Mouse (Mus musculus) testis, postnatal 10 days (tissue): ENCODE results near the gene Hist1h3g.
A peak's percentile ranks its signal among the peaks of the same experiment; 100 is the strongest.

Experiments used
- DNase-seq: peaks from one replicate; pipeline ENCODE4 v3.0.0; 2021; ENCODE audit warnings: low spot score

Hist1h3g gene

DNA sequence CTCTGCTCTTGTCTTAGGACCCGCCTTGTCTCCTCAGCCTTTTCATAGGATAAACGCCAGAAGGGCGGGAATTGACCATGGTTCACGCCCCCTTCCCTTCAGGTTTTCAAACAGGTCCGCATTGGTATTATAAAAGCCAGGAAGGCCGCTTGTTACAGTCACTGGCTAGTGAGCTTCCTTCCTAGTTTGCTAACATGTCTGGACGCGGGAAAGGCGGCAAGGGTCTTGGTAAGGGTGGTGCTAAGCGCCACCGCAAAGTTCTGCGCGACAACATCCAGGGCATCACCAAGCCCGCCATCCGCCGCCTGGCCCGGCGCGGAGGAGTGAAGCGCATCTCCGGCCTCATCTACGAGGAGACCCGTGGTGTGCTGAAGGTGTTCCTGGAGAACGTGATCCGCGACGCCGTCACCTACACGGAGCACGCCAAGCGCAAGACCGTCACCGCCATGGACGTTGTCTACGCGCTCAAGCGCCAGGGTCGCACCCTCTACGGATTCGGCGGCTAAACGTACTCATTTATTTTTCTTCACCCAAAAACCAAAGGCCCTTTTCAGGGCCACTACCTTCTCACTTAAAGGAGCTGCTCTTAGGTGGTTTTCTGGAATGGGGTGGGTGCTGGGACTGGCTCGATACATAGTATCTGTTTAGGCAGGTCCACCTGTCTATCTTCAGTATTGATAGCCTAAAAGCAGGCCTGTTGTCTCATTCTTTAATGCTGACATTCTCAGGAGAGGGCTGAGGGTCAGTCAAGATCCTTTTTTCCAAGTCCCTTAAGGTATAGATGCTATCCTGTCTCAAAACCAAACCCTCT is 46.4 kb downstream of the Hist1h3g start, which contains the start of gene Hist1h4d:
Gene Hist1h4d, plus strand, starts transcription at position 191 of the 811 bp plus-strand sequence.
- DNase-seq: peak; percentile 91

- no peak for DNase-seq
These were observed 47.2 kb downstream of the Hist1h3g start for GRCm38 (mm10) chr13:23582219-23583056.

DNA sequence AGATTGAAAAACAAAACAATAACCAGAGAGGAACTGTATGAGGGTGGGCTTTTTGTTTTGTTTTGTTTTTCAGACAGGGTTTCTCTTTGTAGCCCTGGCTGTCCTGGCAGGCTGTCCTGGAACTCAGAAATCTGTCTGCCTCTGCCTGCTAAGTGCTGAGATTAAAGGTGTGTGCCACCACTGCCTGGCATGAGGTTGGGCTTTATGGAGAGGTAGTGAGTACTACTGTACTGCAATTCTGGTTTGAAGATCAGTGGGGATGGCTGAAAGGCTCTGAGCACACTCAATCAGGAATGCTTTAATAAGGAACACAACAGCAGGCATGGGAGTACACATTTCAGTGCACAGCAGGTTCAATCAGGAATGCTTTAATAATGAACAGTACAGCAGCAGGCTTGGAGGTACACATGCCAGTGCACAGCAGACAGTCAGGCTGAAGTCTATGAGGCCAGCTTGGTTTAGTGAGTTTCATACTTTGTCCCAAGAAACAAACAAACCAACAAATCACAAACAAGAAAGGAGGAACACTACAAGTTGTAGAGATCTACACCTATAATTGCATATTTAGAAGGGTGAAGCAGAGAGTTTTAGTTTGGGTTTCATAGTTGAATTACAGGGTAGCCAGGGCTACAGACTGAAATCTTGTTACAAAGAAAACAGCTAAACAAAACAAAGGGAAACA is 48.3 kb downstream of the Hist1h3g start:
- DNase-seq: no peak

- DNase-seq: no peak
These were observed 49.1 kb downstream of the Hist1h3g start for GRCm38 (mm10) chr13:23584331-23584730.

DNA sequence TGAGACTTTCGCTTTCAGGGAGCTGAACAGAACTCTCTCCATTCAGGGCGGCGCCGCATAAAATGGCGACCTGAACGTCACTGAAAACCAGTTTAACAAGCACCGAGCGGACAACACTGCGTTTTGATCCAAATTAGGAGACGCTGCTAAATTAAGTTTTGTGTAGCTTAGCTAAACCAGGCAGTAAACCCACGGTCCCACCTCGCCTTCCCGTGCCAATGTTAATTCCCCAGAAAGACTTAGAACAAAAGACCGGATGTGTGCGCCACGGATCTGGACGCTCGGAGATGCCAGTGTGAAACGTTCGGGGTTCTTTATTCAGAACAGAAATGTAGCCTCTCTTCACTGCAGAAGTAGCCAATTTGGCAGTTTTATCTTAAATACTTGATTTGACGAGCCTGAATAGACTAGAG is 49.8 kb downstream of the Hist1h3g start:
- peak; percentile 74 for DNase-seq
